Mouse (Mus musculus) limb, embryonic 14.5 days (tissue): ENCODE data around the gene Tmem266. TPM values are rescaled to one million over a fixed set of nuclear protein-coding genes. Genes with fewer than 3 reads are reported as not detected.
A peak's percentile ranks its signal among the peaks of the same experiment; 100 is the strongest.

Experiments
- ATAC-seq: fragments of 200-750 bp; cut with Nextera tagmentation; 2 replicates; pipeline ENCODE4 v1.8.0; 2017; ENCODE audit warnings: low read depth, moderate number of reproducible peaks, moderate TSS enrichment; ENCODE audit not compliant: low FRiP score
- DNase-seq: peaks from one replicate; pipeline ENCODE4 v3.0.0-alpha.2; 2015; ENCODE audit warnings: low spot score
- H3K27ac ChIP-seq: fragments of 300-500 bp; sonication (generic); replicated peaks from 2 replicates; pipeline ENCODE4 v1.5.1; 2014; ENCODE audit warnings: low read depth, mild to moderate bottlenecking, low read length, moderate library complexity, mixed read lengths
- H3K27me3 ChIP-seq: fragments of 300-500 bp; sonication (generic); 2 replicates; pipeline ENCODE4 v1.6.1; 2014; ENCODE audit warnings: low read length, mixed read lengths; ENCODE audit not compliant: control insufficient read depth, insufficient read depth
- H3K36me3 ChIP-seq: fragments of 300-500 bp; sonication (generic); 2 replicates; pipeline ENCODE4 v1.6.1; 2014; ENCODE audit warnings: mild to moderate bottlenecking, low read length, moderate library complexity, mixed read lengths; ENCODE audit not compliant: control insufficient read depth, insufficient read depth
- H3K4me1 ChIP-seq: fragments of 300-500 bp; sonication (generic); 2 replicates; pipeline ENCODE4 v1.6.1; 2014; ENCODE audit warnings: antibody characterized with exemption, low read length, mixed read lengths; ENCODE audit not compliant: control insufficient read depth, insufficient read depth
- H3K4me2 ChIP-seq: fragments of 300-500 bp; sonication (generic); replicated peaks from 2 replicates; pipeline ENCODE4 v1.6.1; 2014; ENCODE audit warnings: low read depth, mild to moderate bottlenecking, low read length, moderate library complexity; ENCODE audit not compliant: severe bottlenecking
- H3K4me3 ChIP-seq: fragments of 300-500 bp; sonication (generic); replicated peaks from 2 replicates; pipeline ENCODE4 v1.5.1; 2014; ENCODE audit warnings: low read length
- H3K9ac ChIP-seq: fragments of 300-500 bp; sonication (generic); 2 replicates; pipeline ENCODE4 v1.6.1; 2014; ENCODE audit warnings: mild to moderate bottlenecking, low read depth, low read length, moderate library complexity; ENCODE audit not compliant: severe bottlenecking
- H3K9me3 ChIP-seq: fragments of 300-500 bp; sonication (generic); 2 replicates; pipeline ENCODE4 v1.6.1; 2016; ENCODE audit warnings: low read length; ENCODE audit not compliant: control insufficient read depth
- POLR2A ChIP-seq: fragments of 200-500 bp; IDR thresholded peaks from 2 replicates; pipeline ENCODE4 v1.8.0; 2012; ENCODE audit warnings: inconsistent platforms, mild to moderate bottlenecking, moderate library complexity, borderline replicate concordance; ENCODE audit not compliant: insufficient read depth, insufficient read length; ENCODE audit errors: extremely low read depth
- WGBS: fragments of 180-500 bp; shearing (Covaris S2); extraction: QIAGEN DNeasy Blood & Tissue Kit; methylation state at CpG from one replicate; pipeline ENCODE4 v1.1.7; 2014; 5-methylcytosine and 5-hydroxymethylcytosine counted together
- polyA plus RNA-seq, 2 experiments: library from polyadenylated mRNA; depleted of rRNA in 1 of 2; stranded (reverse) in 1 of 2; unstranded in 1 of 2; fragments of >200 nt; fragmentation: Nextera tagmentation in 1 of 2; extraction: Ambion mirVana in 1 of 2; gene quantifications; 2 replicates each; pipeline versions ENCODE4 v1.2.1 to v1.2.3; 2012 to 2014

The Tmem266 gene
- polyA plus RNA-seq, 2 experiments = 0.40 to 1.3 TPM

GRCm38 (mm10) chr9:55308455-55308854 lies 18.3 kb upstream of the Tmem266 start:
- TF ChIP-seq POLR2A = no peak
- H3K27ac ChIP-seq = no peak overlapping the region
- H3K9me3 ChIP-seq = no peaks in the 10 kb centered on the region
- H3K4me1 ChIP-seq = no peaks in the 10 kb centered on the region
- no peak overlapping the region for H3K4me2 ChIP-seq
- no peaks in the 10 kb centered on the region for H3K27me3 ChIP-seq
- ATAC-seq (no peak), DNase-seq (no peak)
- H3K36me3 ChIP-seq = no peaks in the 10 kb centered on the region
- no peak overlapping the region for H3K9ac ChIP-seq
- 76% methylated on average over 5 of the region's 5 CpGs for WGBS
- no peak overlapping the region for H3K4me3 ChIP-seq

DNA sequence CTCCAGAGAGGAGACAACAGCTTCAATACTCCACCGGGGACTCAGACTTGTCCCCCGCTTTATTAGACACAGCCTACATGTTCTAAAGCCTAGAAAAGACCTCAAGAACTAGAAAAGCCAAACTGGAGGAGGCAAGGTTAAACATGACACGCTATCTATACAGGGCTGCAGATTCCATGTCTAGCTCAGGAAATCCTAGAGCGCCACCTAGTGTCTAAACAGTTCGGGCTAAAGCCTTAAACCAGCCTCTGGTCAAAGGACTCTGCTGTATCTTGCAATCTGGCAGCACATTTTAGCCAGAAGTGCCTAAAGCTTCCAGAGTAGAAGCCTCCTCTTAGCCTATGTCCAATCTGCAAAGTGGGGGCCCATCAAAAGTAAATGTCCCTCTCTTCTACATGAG lies 15.2 kb upstream of the Tmem266 start:
- 13% methylated on average over 5 of the region's 5 CpGs for WGBS
- H3K9me3 ChIP-seq = no peaks in the 10 kb centered on the region
- peak; percentile 92 for DNase-seq
- no peaks in the 10 kb centered on the region for H3K36me3 ChIP-seq
- no peak overlapping the region for H3K4me2 ChIP-seq
- H3K9ac ChIP-seq = no peak overlapping the region
- no peaks in the 10 kb centered on the region for H3K27me3 ChIP-seq
- ATAC-seq = peak; percentile 72
- TF ChIP-seq POLR2A = no peak
- H3K27ac ChIP-seq = no peak overlapping the region
- no peaks in the 10 kb centered on the region for H3K4me1 ChIP-seq
- no peak overlapping the region for H3K4me3 ChIP-seq

- 60% methylated on average over 12 of the region's 12 CpGs for WGBS
- no peaks in the 10 kb centered on the region for H3K27me3 ChIP-seq
- no peak overlapping the region for H3K4me3 ChIP-seq
- no peak overlapping the region for H3K9ac ChIP-seq
- no peak for DNase-seq
- H3K4me2 ChIP-seq = no peak overlapping the region
- no peaks in the 10 kb centered on the region for H3K36me3 ChIP-seq
- no peaks in the 10 kb centered on the region for H3K4me1 ChIP-seq
- no peaks in the 10 kb centered on the region for H3K9me3 ChIP-seq
- no peak for TF ChIP-seq POLR2A
- no peak overlapping the region for H3K27ac ChIP-seq
- ATAC-seq = no peak
Observed at GRCm38 (mm10) chr9:55313619-55314261, 13.0 kb upstream of the Tmem266 start.

DNA sequence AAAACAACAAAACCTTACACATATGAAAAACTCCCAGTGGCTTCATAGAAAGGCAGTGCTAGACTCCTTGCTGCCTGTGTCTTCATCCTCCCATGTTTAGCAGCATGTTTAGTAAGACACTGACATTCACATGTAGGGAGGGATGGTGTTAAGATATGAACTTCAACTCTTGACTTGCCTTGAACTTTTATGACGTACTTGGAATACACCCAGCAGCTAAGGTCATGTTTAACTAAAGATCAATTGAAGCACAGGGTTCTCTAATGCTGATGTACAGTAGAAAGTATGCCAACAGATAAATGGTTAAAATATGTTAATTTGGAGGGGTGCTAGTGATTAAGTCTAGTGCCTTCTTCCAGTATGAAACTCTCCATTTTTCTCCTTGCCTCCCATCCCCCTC lies 4.1 kb upstream of the Tmem266 start:
- Histone ChIP-seq H3K36me3 (no peaks in the 10 kb centered on the region), H3K27me3 (peaks cover 15% of the 10 kb centered on the region; the same call in 1 of the 2 replicates), H3K4me3 (no peak overlapping the region), H3K9ac (no peak overlapping the region), H3K4me2 (no peak overlapping the region), H3K27ac (no peak overlapping the region), H3K4me1 (0 out of 2 replicates have a peak, but pooled peaks cover 4% of the 10 kb centered on the region), H3K9me3 (no peaks in the 10 kb centered on the region)
- no peak for TF ChIP-seq POLR2A
- ATAC-seq (no peak), DNase-seq (no peak)
- WGBS = 80% methylated on average over 1 of the region's 1 CpGs

GRCm38 (mm10) chr9:55324085-55324484 lies 2.6 kb upstream of the Tmem266 start:
- no peak overlapping the region for H3K27ac ChIP-seq
- no peak for ATAC-seq
- H3K4me3 ChIP-seq = no peak overlapping the region
- H3K27me3 ChIP-seq = peaks cover 29% of the 10 kb centered on the region
- no peak for TF ChIP-seq POLR2A
- H3K4me1 ChIP-seq = 0 out of 2 replicates have a peak, but pooled peaks cover 4% of the 10 kb centered on the region
- WGBS = 46% methylated on average over 8 of the region's 8 CpGs
- H3K4me2 ChIP-seq = no peak overlapping the region
- no peak overlapping the region for H3K9ac ChIP-seq
- no peak for DNase-seq
- H3K36me3 ChIP-seq = no peaks in the 10 kb centered on the region
- H3K9me3 ChIP-seq = no peaks in the 10 kb centered on the region
